Mouse (Mus musculus): ENCODE data around the gene Dppa2.

DNA sequence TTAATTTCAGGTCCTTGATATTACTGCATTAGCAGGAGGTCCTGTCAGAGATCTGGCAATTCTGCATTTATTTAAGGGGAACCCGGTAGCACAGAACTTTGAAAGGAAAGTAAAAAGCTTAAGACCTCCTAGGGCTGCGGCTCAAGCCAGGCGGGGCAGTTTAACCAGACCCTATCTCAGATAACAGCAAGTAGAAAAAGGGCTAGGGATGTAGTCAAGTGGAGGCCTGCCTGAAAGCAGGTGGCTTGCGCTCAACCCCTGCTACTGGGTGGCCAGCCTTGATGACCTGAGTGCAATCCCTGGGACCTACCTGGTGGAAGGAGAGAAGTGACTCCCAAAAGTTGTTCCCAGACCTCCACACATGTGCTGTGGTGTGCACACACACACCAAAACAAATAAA is 26.8 kb upstream of the Dppa2 start:
- TF ChIP-seq CTCF (IDR thresholded peaks at IDR 0.05; ENCODE audit: extremely low read depth, insufficient read depth, low read length): no peak
- no peak for TF ChIP-seq POLR2A (IDR thresholded peaks at IDR 0.05; ENCODE audit: extremely low read depth, insufficient read depth, low read length)

All from cortical plate, adult 2 months (tissue).